Mouse (Mus musculus): ENCODE measurements around the gene Tmc5. TPM values are rescaled to one million over a fixed set of nuclear protein-coding genes. Genes with fewer than 3 reads are reported as not detected.

The Tmc5 gene
- total and polyA plus RNA-seq, 3 experiments = not detected

DNA sequence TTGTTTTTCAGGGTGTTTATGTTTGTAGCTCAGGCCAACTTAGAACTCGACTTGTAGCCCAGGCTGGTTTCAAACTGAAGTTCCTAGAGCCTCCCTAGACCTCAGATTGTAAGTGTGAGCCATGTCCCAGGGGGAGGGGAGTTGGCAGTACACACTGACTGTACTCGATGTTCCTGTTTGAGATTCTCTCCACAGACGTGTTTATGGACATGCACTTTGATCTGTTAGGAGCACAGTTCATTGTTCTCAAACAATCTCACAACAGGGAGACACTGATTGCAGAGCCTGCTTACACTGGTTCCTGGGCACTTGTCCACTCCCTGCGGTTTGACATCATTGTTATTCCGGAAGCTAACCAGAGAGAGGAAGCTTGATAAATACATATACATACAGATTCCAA is 25.1 kb upstream of the Tmc5 start:
- Histone ChIP-seq H3K9ac (ENCODE audit: control insufficient read depth, low read depth, low read length, poor library complexity, severe bottlenecking) (no peak overlapping the region), H3K27me3 (ENCODE audit: control insufficient read depth in 1 of 2, insufficient read depth in 2 of 2, low read length in 2 of 2) (no peaks in the 10 kb centered on the region), H3K4me3 (ENCODE audit: control insufficient read depth in 1 of 2, insufficient read depth in 1 of 2, low read depth in 2 of 2, low read length in 2 of 2) (no peak overlapping the region), H3K9me3 (replicated peaks; ENCODE audit: insufficient read depth, low read length) (no peaks in the 10 kb centered on the region), H3K36me3 (ENCODE audit: control insufficient read depth in 1 of 2, insufficient read depth in 2 of 2, low read length in 2 of 2) (no peaks in the 10 kb centered on the region), H3K79me2 (ENCODE audit: control insufficient read depth, insufficient read depth, low read length, poor library complexity) (no peaks in the 10 kb centered on the region), H3K4me1 (ENCODE audit: control insufficient read depth in 1 of 2, insufficient read depth in 2 of 2, low read length in 2 of 2) (no peaks in the 10 kb centered on the region), H3K27ac (ENCODE audit: control insufficient read depth, low read depth, low read length) (no peak overlapping the region)
- TF ChIP-seq KAT2A (conservative IDR thresholded peaks at IDR 0.05; ENCODE audit: low read depth, low read length) = no peak
- no peak for TF ChIP-seq GATA1 (IDR thresholded peaks at IDR 0.05; ENCODE audit: low read depth, low read length)
- TF ChIP-seq MEF2A (IDR thresholded peaks at IDR 0.05; ENCODE audit: extremely low read depth, insufficient replicate concordance, low read depth, low read length, poor library complexity, severe bottlenecking) = no peak
- no peak for TF ChIP-seq TCF12 (IDR thresholded peaks at IDR 0.05; ENCODE audit: low read depth, low read length)
- no peak for TF ChIP-seq NRF1 (IDR thresholded peaks at IDR 0.05; ENCODE audit: insufficient read depth, low read depth, low read length, poor library complexity, severe bottlenecking)
- no peak for TF ChIP-seq MAX (IDR thresholded peaks at IDR 0.05; ENCODE audit: low read length)
- no peak for TF ChIP-seq BHLHE40 (IDR thresholded peaks at IDR 0.05; ENCODE audit: borderline replicate concordance, low read depth, low read length)
- no peak for TF ChIP-seq POLR2AphosphoS5 (IDR thresholded peaks at IDR 0.05; ENCODE audit: borderline replicate concordance, low read depth, low read length)
- TF ChIP-seq ZNF384 (IDR thresholded peaks at IDR 0.05; ENCODE audit: low read depth, low read length) = no peak
- no peak for TF ChIP-seq JUND (IDR thresholded peaks at IDR 0.05; ENCODE audit: low read depth, low read length)
- TF ChIP-seq RAD21 (IDR thresholded peaks at IDR 0.05; ENCODE audit: low read depth, low read length) = no peak
- no peak for TF ChIP-seq CHD1 (IDR thresholded peaks at IDR 0.05; ENCODE audit: low read depth, low read length)
- TF ChIP-seq TBP (IDR thresholded peaks at IDR 0.05; ENCODE audit: low read depth, low read length) = no peak
- DNase-seq (ENCODE audit: low read depth, low spot score) = no peak

DNA sequence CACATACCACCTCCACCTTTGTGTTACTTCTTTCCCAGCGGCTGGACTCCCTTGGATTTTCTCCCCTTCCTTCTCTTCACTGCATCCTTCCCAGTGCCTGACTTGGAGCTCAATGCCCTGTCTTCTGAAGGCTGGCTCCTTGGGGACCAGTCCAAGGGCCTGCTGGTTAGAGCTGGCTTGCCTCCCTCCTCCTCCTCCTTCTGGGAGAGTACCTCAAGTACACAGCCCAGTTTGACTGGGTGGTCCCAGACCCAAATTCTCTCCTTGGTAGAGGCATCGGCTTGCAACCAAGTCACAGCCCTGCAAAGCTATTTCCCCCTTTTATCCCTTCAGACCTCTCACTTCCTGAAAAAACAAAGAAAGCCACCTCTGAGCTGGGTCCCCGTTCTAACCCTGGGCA is 18.8 kb upstream of the Tmc5 start:
- Histone ChIP-seq H3K4me3 (ENCODE audit: control insufficient read depth in 1 of 2, insufficient read depth in 1 of 2, low read depth in 2 of 2, low read length in 2 of 2) (no peak overlapping the region), H3K27me3 (ENCODE audit: control insufficient read depth in 1 of 2, insufficient read depth in 2 of 2, low read length in 2 of 2) (no peaks in the 10 kb centered on the region), H3K79me2 (ENCODE audit: control insufficient read depth, insufficient read depth, low read length, poor library complexity) (no peaks in the 10 kb centered on the region), H3K27ac (ENCODE audit: control insufficient read depth, low read depth, low read length) (no peak overlapping the region), H3K36me3 (ENCODE audit: control insufficient read depth in 1 of 2, insufficient read depth in 2 of 2, low read length in 2 of 2) (no peaks in the 10 kb centered on the region), H3K9ac (ENCODE audit: control insufficient read depth, low read depth, low read length, poor library complexity, severe bottlenecking) (no peak overlapping the region), H3K4me1 (ENCODE audit: control insufficient read depth in 1 of 2, insufficient read depth in 2 of 2, low read length in 2 of 2) (no peaks in the 10 kb centered on the region), H3K9me3 (replicated peaks; ENCODE audit: insufficient read depth, low read length) (no peaks in the 10 kb centered on the region)
- DNase-seq (ENCODE audit: low read depth, low spot score) = no peak
- TF ChIP-seq ZC3H11A (IDR thresholded peaks at IDR 0.05; ENCODE audit: low read depth, low read length) = no peak

DNA sequence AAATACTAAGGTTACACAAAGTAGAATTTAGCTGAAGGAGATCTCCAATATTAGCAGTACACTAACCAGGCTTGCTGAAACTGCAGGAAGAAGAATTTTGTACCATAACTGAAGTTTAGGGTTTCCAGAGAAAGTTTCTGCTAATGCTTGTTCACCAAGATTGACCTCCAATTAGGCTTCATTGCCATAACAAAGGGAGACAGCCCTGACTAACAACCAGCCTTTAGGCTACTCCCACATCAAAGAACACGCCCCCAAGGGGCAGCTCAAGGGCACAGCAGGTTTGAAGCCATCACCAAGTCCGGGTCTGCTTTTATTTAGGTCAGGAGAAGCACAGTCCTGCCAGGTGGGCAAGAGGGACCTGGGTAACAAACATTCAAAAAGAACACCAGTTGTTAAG is 17.2 kb upstream of the Tmc5 start:
- H3K27me3 ChIP-seq (ENCODE audit: control insufficient read depth in 1 of 2, insufficient read depth in 2 of 2, low read length in 2 of 2) = no peaks in the 10 kb centered on the region
- no peak overlapping the region for H3K4me3 ChIP-seq (ENCODE audit: control insufficient read depth in 1 of 2, insufficient read depth in 1 of 2, low read depth in 2 of 2, low read length in 2 of 2)
- H3K36me3 ChIP-seq (ENCODE audit: control insufficient read depth in 1 of 2, insufficient read depth in 2 of 2, low read length in 2 of 2) = no peaks in the 10 kb centered on the region
- H3K9me3 ChIP-seq (replicated peaks; ENCODE audit: insufficient read depth, low read length) = no peaks in the 10 kb centered on the region
- H3K4me1 ChIP-seq (ENCODE audit: control insufficient read depth in 1 of 2, insufficient read depth in 2 of 2, low read length in 2 of 2) = no peaks in the 10 kb centered on the region
- no peak overlapping the region for H3K27ac ChIP-seq (ENCODE audit: control insufficient read depth, low read depth, low read length)
- no peaks in the 10 kb centered on the region for H3K79me2 ChIP-seq (ENCODE audit: control insufficient read depth, insufficient read depth, low read length, poor library complexity)
- TF ChIP-seq MYB (IDR thresholded peaks at IDR 0.05; ENCODE audit: low read depth, low read length) = no peak
- TF ChIP-seq NRF1 (IDR thresholded peaks at IDR 0.05; ENCODE audit: insufficient read depth, low read depth, low read length, poor library complexity, severe bottlenecking) = no peak
- TF ChIP-seq MAFK (IDR thresholded peaks at IDR 0.05; ENCODE audit: borderline replicate concordance, low read depth, low read length) = no peak
- TF ChIP-seq GABPA (IDR thresholded peaks at IDR 0.05; ENCODE audit: low read depth, low read length) = no peak
- TF ChIP-seq UBTF (IDR thresholded peaks at IDR 0.05; ENCODE audit: borderline replicate concordance, insufficient read depth, low read depth, low read length) = no peak
- no peak for TF ChIP-seq POLR2AphosphoS2 (IDR thresholded peaks at IDR 0.05; ENCODE audit: low read length)
- no peak for TF ChIP-seq CTCF (IDR thresholded peaks at IDR 0.05 in 2 of 3, conservative IDR thresholded peaks at IDR 0.05 in 1 of 3; ENCODE audit: control insufficient read depth in 1 of 3, insufficient read depth in 1 of 3, low read depth in 2 of 3, low read length in 3 of 3, poor library complexity in 1 of 3, severe bottlenecking in 1 of 3)
- TF ChIP-seq NELFE (IDR thresholded peaks at IDR 0.05; ENCODE audit: low read depth, low read length) = no peak
- TF ChIP-seq POLR2AphosphoS5 (IDR thresholded peaks at IDR 0.05; ENCODE audit: borderline replicate concordance, low read depth, low read length) = no peak
- no peak for TF ChIP-seq MEF2A (IDR thresholded peaks at IDR 0.05; ENCODE audit: extremely low read depth, insufficient replicate concordance, low read depth, low read length, poor library complexity, severe bottlenecking)
- TF ChIP-seq SMC3 (IDR thresholded peaks at IDR 0.05; ENCODE audit: low read depth, low read length) = no peak
- TF ChIP-seq MXI1 (IDR thresholded peaks at IDR 0.05; ENCODE audit: low read depth, low read length) = no peak
- no peak for TF ChIP-seq MAX (IDR thresholded peaks at IDR 0.05; ENCODE audit: low read length)
- no peak for TF ChIP-seq ETS1 (IDR thresholded peaks at IDR 0.05; ENCODE audit: low read depth, low read length)
- no peak for TF ChIP-seq TCF12 (IDR thresholded peaks at IDR 0.05; ENCODE audit: low read depth, low read length)
- no peak for TF ChIP-seq CHD2 (IDR thresholded peaks at IDR 0.05; ENCODE audit: low read length)
- TF ChIP-seq RAD21 (IDR thresholded peaks at IDR 0.05; ENCODE audit: low read depth, low read length) = no peak
- no peak overlapping the region for H3K9ac ChIP-seq (ENCODE audit: control insufficient read depth, low read depth, low read length, poor library complexity, severe bottlenecking)
- no peak for DNase-seq (ENCODE audit: low read depth, low spot score)
